Mouse (Mus musculus) hindbrain, embryonic 10.5 days (tissue): ENCODE results near the gene Zan. TPM values are rescaled to one million over a fixed set of nuclear protein-coding genes. Genes with fewer than 3 reads are reported as not detected.
A peak's percentile ranks its signal among the peaks of the same experiment; 100 is the strongest.

Experiments
- DNase-seq: peaks from one replicate; pipeline ENCODE4 v3.0.0-alpha.2; 2017; ENCODE audit warnings: low spot score
- H3K27ac ChIP-seq: fragments of 300-500 bp; sonication (generic); 2 replicates; pipeline ENCODE4 v1.5.1; 2016; ENCODE audit warnings: mild to moderate bottlenecking, moderate library complexity
- H3K27me3 ChIP-seq: fragments of 300-500 bp; sonication (generic); 2 replicates; pipeline ENCODE4 v1.6.1; 2016; ENCODE audit warnings: mild to moderate bottlenecking; ENCODE audit not compliant: poor library complexity, insufficient read depth, severe bottlenecking
- H3K36me3 ChIP-seq: fragments of 300-500 bp; sonication (generic); 2 replicates; pipeline ENCODE4 v1.6.1; 2016; ENCODE audit warnings: mild to moderate bottlenecking, moderate library complexity
- H3K4me1 ChIP-seq: fragments of 300-500 bp; sonication (generic); replicated peaks from 2 replicates; pipeline ENCODE4 v1.6.1; 2016; ENCODE audit warnings: mild to moderate bottlenecking
- H3K4me3 ChIP-seq: fragments of 300-500 bp; sonication (generic); 2 replicates; pipeline ENCODE4 v1.5.1; 2016; ENCODE audit warnings: mild to moderate bottlenecking, moderate library complexity
- H3K9me3 ChIP-seq: fragments of 300-500 bp; sonication (generic); 2 replicates; pipeline ENCODE4 v1.6.1; 2016; ENCODE audit warnings: mild to moderate bottlenecking, moderate library complexity
- WGBS: fragments of 180-500 bp; shearing (Covaris S2); methylation state at CpG from one replicate; pipeline ENCODE4 v1.1.7; 2016; 5-methylcytosine and 5-hydroxymethylcytosine counted together
- polyA plus RNA-seq: library from polyadenylated mRNA; unstranded; fragments of >200 nt; fragmentation: Nextera tagmentation; extraction: Ambion mirVana; gene quantifications from 2 replicates; pipeline ENCODE4 v1.2.1, GENCODE M21; 2016

The Zan gene
- polyA plus RNA-seq, 1 experiment from 2014 or later, result 0.13 TPM

DNA sequence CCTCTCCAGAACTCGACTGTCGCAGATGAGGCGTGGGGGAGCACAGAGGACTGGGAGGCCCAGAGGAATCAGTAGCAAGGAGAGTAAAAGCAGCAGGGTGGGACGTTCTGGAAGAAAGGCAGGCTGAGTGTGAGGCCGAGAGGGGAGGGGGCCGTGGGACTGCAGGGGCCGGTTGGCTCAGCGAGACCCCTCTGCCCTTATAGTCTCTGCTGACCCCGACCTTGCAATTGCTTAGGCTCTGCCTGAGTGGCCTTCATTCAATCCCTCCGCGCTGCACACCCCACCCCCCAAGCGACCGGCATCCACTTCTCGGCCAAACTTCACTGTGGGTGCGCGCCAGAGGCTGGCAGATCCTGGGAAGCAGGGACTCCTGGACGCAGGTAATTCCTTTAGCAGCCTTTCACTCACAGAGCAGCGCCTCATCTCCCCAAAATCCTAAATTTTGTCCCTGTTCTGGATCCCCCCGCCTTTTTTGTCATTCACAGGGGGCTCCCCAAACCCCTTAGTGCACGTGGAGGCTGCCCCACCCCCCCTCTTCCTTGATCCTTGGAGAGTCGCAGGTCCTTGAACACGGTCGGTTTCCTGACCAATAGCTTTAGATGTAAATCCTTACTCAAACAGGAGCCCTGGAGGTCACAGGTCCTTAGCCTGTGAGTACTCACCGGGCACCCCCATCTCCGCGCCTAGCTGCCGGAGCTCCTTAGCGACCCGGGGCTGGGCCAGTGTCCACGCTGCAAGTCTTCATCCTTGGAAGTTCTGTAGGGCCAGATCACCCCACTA lies 8.4 kb upstream of the Zan start:
- H3K4me3 ChIP-seq, result peak overlapping the region; percentile 65
- H3K9me3 ChIP-seq, result no peaks in the 10 kb centered on the region
- H3K4me1 ChIP-seq, result peaks cover 47% of the 10 kb centered on the region
- H3K27me3 ChIP-seq, result peaks cover 13% of the 10 kb centered on the region; the same call in 1 of the 2 replicates
- DNase-seq, result peak; percentile 54
- peak overlapping the region; percentile 89 for H3K27ac ChIP-seq
- WGBS, result 3% methylated on average over 30 of the region's 30 CpGs
- no peaks in the 10 kb centered on the region for H3K36me3 ChIP-seq

GRCm38 (mm10) chr5:137481897-137482296 lies 5.0 kb upstream of the Zan start:
- Histone ChIP-seq H3K27ac (peak overlapping the region; percentile 81), H3K4me3 (peak overlapping the region; percentile 18)
- DNase-seq, result peak; percentile 76

GRCm38 (mm10) chr5:137481138-137481537 lies 4.3 kb upstream of the Zan start:
- Histone ChIP-seq H3K27ac (peak overlapping the region; percentile 81; the same call in 1 of the 2 replicates), H3K4me1 (peaks cover 43% of the 10 kb centered on the region), H3K27me3 (peaks cover 13% of the 10 kb centered on the region; the same call in 1 of the 2 replicates), H3K4me3 (peak overlapping the region; percentile 18; the same call in 1 of the 2 replicates), H3K36me3 (no peaks in the 10 kb centered on the region), H3K9me3 (no peaks in the 10 kb centered on the region)
- DNase-seq, result peak; percentile 84

More at GRCm38 (mm10) chr5:137481897-137482296, 5.0 kb upstream of the Zan start:
- Histone ChIP-seq H3K9me3 (no peaks in the 10 kb centered on the region), H3K36me3 (no peaks in the 10 kb centered on the region), H3K4me1 (peaks cover 47% of the 10 kb centered on the region), H3K27me3 (peaks cover 13% of the 10 kb centered on the region; the same call in 1 of the 2 replicates)
- WGBS, result 5% methylated on average over 8 of the region's 8 CpGs

DNA sequence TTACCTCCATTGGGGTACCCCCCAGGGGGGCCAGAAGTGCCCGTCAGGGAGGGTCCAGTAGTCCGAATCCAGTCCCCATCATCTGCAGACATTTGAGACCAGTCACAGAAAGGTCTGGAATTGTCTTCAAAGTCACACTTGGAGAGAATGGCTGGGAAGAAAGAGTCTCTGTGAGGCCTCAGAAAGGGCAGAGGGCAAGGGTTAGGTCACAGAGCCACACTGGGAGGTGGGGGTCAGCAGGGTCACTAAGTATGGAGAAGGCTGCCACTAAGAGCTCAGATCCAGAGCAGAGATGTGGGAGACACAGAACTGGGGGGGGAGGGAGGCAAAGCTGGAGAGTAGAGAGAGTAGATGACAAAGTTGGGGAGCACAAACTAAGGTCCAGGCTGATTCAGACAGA lies 2.5 kb downstream of the Zan start:
- no peaks in the 10 kb centered on the region for H3K9me3 ChIP-seq
- no peaks in the 10 kb centered on the region for H3K27me3 ChIP-seq
- H3K36me3 ChIP-seq, result no peaks in the 10 kb centered on the region
- WGBS, result 17% methylated on average over 2 of the region's 2 CpGs
- no peak overlapping the region for H3K4me3 ChIP-seq
- peak; percentile 22 for DNase-seq
- peak overlapping the region; percentile 66; the same call in 1 of the 2 replicates for H3K27ac ChIP-seq
- H3K4me1 ChIP-seq, result peaks cover 24% of the 10 kb centered on the region

- no peak overlapping the region for H3K27ac ChIP-seq
- no peaks in the 10 kb centered on the region for H3K36me3 ChIP-seq
- H3K4me1 ChIP-seq, result peaks cover 24% of the 10 kb centered on the region
- 75% methylated on average over 5 of the region's 5 CpGs for WGBS
- H3K4me3 ChIP-seq, result no peak overlapping the region
- no peaks in the 10 kb centered on the region for H3K9me3 ChIP-seq
- DNase-seq, result no peak
- H3K27me3 ChIP-seq, result no peaks in the 10 kb centered on the region
These were observed 4.5 kb downstream of the Zan start for GRCm38 (mm10) chr5:137472252-137472904.

DNA sequence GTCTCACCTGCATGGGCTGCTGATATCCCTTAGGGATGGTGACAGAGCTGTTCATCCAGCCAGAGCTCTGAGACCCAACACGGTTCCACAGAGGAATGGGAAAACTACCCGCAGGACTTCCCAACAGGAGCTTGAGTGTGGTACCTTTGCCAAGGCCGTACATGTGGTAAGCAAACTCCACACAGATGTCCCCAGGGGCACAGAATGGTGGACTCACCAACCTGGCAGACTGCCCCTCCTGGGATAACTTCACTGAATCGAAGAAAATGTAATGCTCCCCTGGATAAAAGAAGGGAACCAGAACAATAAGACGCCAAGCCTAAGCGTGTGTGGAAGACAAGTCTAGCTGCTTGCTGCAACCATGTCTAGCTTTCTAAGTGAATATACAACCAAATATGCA lies 9.9 kb downstream of the Zan start:
- Histone ChIP-seq H3K9me3 (no peaks in the 10 kb centered on the region), H3K4me3 (no peak overlapping the region), H3K36me3 (no peaks in the 10 kb centered on the region), H3K27me3 (no peaks in the 10 kb centered on the region), H3K4me1 (peaks cover 4% of the 10 kb centered on the region; the same call in 1 of the 2 replicates), H3K27ac (no peak overlapping the region)
- DNase-seq, result no peak
- WGBS, result 93% methylated on average over 6 of the region's 6 CpGs

DNA sequence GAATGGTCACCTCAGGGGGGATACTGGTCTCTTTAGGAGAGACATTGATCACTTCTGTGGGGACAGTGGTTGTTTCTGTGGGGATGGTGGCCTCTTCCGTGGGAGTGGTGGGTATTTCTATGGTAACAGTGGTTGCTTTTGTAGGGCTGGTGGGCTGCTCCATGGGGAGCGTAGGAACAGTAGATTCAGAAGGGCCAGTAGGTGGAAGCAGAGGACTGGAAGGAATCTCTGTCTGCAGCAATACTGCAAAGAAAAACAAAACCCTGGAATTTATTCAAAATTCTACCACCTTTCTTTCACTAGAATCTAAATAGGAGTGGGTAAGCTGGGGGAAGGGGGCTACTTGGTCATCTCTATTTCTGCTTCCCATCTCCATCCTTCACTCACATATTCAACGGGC lies 11.8 kb downstream of the Zan start:
- H3K36me3 ChIP-seq, result no peaks in the 10 kb centered on the region
- no peak overlapping the region for H3K4me3 ChIP-seq
- 46% methylated on average over 3 of the region's 3 CpGs for WGBS
- H3K9me3 ChIP-seq, result no peaks in the 10 kb centered on the region
- DNase-seq, result no peak
- no peaks in the 10 kb centered on the region for H3K27me3 ChIP-seq
- H3K4me1 ChIP-seq, result no peaks in the 10 kb centered on the region
- no peak overlapping the region for H3K27ac ChIP-seq

GRCm38 (mm10) chr5:137455866-137456591 lies 20.8 kb downstream of the Zan start:
- no peak for DNase-seq
- Histone ChIP-seq H3K27ac (no peak overlapping the region), H3K4me3 (no peak overlapping the region), H3K27me3 (no peaks in the 10 kb centered on the region), H3K36me3 (no peaks in the 10 kb centered on the region), H3K9me3 (no peaks in the 10 kb centered on the region), H3K4me1 (no peaks in the 10 kb centered on the region)
- 74% methylated on average over 7 of the region's 7 CpGs for WGBS

GRCm38 (mm10) chr5:137455206-137455605 lies 21.7 kb downstream of the Zan start:
- no peaks in the 10 kb centered on the region for H3K27me3 ChIP-seq
- H3K4me1 ChIP-seq, result no peaks in the 10 kb centered on the region
- no peak overlapping the region for H3K4me3 ChIP-seq
- WGBS, result 82% methylated on average over 6 of the region's 6 CpGs
- DNase-seq, result no peak
- H3K27ac ChIP-seq, result no peak overlapping the region
- H3K9me3 ChIP-seq, result no peaks in the 10 kb centered on the region
- H3K36me3 ChIP-seq, result no peaks in the 10 kb centered on the region

- no peak for DNase-seq
- Histone ChIP-seq H3K4me3 (no peak overlapping the region), H3K36me3 (no peaks in the 10 kb centered on the region), H3K27me3 (no peaks in the 10 kb centered on the region), H3K9me3 (no peaks in the 10 kb centered on the region), H3K4me1 (no peaks in the 10 kb centered on the region), H3K27ac (no peak overlapping the region)
These were observed 31.3 kb downstream of the Zan start for GRCm38 (mm10) chr5:137445536-137445935.

DNA sequence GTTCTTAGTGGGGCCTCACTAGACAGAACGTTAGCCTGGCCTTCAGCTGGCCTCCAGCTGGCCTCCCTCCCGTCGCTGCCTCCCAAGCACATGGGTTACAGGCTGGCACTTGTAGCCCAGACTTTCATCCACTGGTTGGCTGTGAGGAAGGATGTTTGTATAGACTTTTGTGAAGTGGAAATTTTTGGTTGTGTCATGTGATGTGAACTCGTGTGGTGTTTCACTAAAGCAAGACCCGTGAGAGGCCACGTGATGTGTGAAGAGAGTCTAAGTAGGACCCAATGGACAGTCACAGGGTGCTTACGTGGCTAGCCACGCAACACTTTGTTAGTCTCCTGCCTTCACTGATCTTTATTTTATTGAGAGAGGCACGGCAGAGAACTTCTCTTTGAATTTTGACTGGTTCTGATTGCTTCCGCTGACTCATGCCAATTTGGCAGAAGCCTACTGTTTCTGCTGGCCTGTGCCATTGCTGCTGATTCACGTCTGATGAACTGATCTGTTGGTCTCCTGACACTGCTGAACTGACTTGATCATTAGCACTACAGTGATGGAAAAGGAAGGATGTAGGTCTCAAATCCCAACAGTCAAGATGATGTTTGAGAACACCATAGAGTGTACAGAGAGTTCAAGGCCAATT lies 36.5 kb downstream of the Zan start:
- H3K9me3 ChIP-seq, result no peaks in the 10 kb centered on the region
- no peak overlapping the region for H3K4me3 ChIP-seq
- no peak for DNase-seq
- no peak overlapping the region for H3K27ac ChIP-seq
- 88% methylated on average over 11 of the region's 11 CpGs for WGBS
- no peaks in the 10 kb centered on the region for H3K27me3 ChIP-seq
- no peaks in the 10 kb centered on the region for H3K36me3 ChIP-seq
- H3K4me1 ChIP-seq, result no peaks in the 10 kb centered on the region

DNA sequence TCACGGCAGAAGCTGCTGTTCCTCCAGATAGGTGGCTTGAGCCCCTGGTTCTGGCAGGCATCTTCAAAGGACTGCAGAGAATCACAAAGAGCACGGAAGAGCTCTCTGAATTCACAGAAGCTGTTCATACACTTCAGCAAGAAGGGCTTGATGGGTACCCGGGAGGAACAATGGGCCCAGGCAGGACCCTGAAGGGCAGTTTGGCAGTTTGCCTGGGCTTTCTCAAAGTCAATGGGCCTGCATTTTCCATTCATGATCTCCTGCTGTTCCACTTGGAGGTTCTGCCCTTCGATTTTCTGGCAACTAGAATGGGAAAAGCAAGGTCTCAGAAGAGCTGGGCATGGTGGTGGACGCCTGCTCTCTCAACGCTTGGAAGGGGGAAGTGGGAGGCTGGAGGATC lies 43.0 kb downstream of the Zan start:
- no peaks in the 10 kb centered on the region for H3K9me3 ChIP-seq
- no peaks in the 10 kb centered on the region for H3K36me3 ChIP-seq
- no peak overlapping the region for H3K27ac ChIP-seq
- H3K4me1 ChIP-seq, result no peaks in the 10 kb centered on the region
- 60% methylated on average over 6 of the region's 6 CpGs for WGBS
- no peak overlapping the region for H3K4me3 ChIP-seq
- DNase-seq, result no peak
- no peaks in the 10 kb centered on the region for H3K27me3 ChIP-seq
